Mouse (Mus musculus): Measurements from ENCODE around the gene Vmn1r21. TPM values are rescaled to one million over a fixed set of nuclear protein-coding genes. Genes with fewer than 3 reads are reported as not detected.

The Vmn1r21 gene
- polyA plus RNA-seq (2015; fragmentation: Nextera tagmentation; extraction: Ambion mirVana), result 0.09 TPM in 1 of 2 replicates, not detected in the other

GRCm38 (mm10) chr6:57850286-57850685 is at the start of gene Vmn1r21:
Gene Vmn1r21 (minus strand): TSS chr6:57850343.

GRCm38 (mm10) chr6:57824422-57825258 is 25.5 kb downstream of the Vmn1r21 start, which contains the start of gene Vopp1:
Gene Vopp1 (minus strand): TSS chr6:57825159.

Other genes with a start within 250 kb of the Vmn1r21 start
- 18.3 and 19.0 TPM in 2 replicates for gene Pyurf, start 158.3 kb downstream of the Vmn1r21 start, polyA plus RNA-seq (2015; fragmentation: Nextera tagmentation; extraction: Ambion mirVana)
- 65.1 and 66.1 TPM in 2 replicates for gene Lancl2, start 147.8 kb downstream of the Vmn1r21 start, polyA plus RNA-seq (2015; fragmentation: Nextera tagmentation; extraction: Ambion mirVana)
- 87.9 and 106 TPM in 2 replicates for gene Vopp1, start 25.2 kb downstream of the Vmn1r21 start, polyA plus RNA-seq (2015; fragmentation: Nextera tagmentation; extraction: Ambion mirVana)
- not detected in 2 replicates for gene Vmn1r22, start 57.7 kb upstream of the Vmn1r21 start, polyA plus RNA-seq (2015; fragmentation: Nextera tagmentation; extraction: Ambion mirVana)
- not detected in 2 replicates for gene Vmn1r23, start 76.5 kb upstream of the Vmn1r21 start, polyA plus RNA-seq (2015; fragmentation: Nextera tagmentation; extraction: Ambion mirVana)
- not detected in 2 replicates for gene Vmn1r24, start 111.2 kb upstream of the Vmn1r21 start, polyA plus RNA-seq (2015; fragmentation: Nextera tagmentation; extraction: Ambion mirVana)
- not detected in 2 replicates for gene Vmn1r25, start 130.5 kb upstream of the Vmn1r21 start, polyA plus RNA-seq (2015; fragmentation: Nextera tagmentation; extraction: Ambion mirVana)
- not detected in 2 replicates for gene Vmn1r26, start 164.8 kb upstream of the Vmn1r21 start, polyA plus RNA-seq (2015; fragmentation: Nextera tagmentation; extraction: Ambion mirVana)